Mouse (Mus musculus) T-helper 1 cell (primary cell): ENCODE measurements around the gene Dlx4.

ENCODE experiments used
- in situ Hi-C: fragments of 300-600 bp; cut with MboI, MseI; formaldehyde crosslinking; loops from one replicate; pipeline ENCODE4 v1.15.1; 2025; ENCODE audit warnings: high pct_unique_total_duplicates

The Dlx4 gene

DNA sequence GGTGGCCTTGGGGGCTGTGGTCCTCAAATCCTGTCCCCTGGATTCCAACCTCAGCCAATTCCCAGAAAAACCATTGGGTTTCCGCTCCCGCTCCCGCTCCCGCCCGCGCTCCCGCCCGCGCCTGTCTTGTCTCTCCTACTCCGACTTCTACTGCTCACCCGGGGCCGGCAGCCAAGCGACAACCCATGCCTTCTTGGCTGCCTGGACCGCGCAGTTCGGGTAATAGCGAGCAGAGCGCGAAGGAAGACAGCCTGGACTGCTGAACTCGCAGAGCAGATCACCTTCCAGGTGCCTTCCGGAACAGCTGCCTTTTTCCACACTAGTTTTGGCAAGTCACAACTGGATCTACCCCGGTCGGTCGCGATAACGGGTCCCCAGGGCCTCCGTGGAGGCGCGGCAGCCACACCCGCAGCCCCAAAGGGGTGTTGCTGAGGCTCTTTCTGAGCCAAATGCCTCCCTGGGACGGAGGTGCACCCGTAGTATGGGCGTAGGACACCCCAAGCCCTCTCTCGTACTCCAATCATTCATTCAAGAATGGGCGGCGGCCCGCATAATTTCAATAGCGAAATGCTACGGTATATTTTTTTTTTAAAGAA is 3.0 kb downstream of the Dlx4 start:
- in situ Hi-C loops, result no loop called here

DNA sequence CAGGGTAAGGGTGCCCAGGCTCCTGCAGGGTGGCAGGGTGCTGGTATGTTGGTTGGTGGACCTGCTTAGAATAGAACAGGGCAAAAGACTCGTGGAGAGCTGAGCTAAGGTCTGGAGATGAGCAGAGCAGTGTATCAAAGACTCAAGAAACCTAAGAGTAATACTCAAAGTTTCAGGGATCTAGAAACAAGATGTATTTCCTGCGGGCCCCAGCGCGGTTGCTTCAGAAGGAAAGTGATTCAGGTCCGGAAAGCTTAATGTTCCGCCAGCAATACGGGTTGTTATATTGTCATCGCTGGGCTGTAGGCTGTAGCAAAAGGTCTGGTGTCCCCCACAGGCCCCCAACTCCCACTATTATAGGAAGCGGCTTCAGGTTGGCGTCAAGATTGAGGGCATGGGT is 3.8 kb downstream of the Dlx4 start:
- in situ Hi-C loops, result no loop called here

DNA sequence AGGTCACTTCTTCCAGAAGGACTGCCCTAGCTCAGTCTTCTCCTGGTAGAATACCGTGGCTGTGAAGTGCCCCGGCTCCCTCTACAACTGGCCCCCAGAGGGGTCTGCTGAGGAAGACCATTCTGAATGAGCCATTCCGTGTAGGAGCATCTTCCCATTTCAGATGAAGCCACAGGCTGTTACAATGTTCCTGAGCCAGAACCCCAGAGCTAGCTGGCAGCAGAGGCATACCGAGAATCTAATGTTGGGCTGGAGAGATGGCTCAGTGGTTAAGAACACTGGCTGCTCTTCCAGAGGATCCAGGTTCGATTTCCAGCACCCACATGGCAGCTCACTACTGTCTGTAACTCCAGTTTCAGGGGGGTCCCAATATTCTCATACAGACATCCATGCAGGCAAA is 6.2 kb downstream of the Dlx4 start:
- in situ Hi-C loops, result no loop called here

DNA sequence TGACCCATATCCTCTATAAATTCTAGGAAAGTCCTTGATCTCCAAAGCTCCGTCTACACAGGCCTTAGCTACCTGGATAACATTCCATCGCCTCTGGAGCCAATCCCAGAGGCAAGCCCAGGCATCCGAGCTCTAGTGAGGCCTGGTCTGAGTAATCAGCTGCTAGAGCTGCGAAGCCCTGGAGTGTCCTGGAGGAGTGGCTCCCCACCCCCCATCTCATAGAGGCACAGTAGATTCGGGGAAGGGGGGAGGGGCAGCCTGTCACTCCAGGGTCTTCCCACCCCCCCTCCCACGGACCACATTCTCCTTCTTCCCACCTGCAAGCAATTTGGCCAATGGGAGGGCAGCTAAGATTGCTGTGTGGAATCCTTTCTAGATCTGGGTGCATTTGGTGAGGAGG is 8.8 kb downstream of the Dlx4 start:
- in situ Hi-C loops, result no loop called here

DNA sequence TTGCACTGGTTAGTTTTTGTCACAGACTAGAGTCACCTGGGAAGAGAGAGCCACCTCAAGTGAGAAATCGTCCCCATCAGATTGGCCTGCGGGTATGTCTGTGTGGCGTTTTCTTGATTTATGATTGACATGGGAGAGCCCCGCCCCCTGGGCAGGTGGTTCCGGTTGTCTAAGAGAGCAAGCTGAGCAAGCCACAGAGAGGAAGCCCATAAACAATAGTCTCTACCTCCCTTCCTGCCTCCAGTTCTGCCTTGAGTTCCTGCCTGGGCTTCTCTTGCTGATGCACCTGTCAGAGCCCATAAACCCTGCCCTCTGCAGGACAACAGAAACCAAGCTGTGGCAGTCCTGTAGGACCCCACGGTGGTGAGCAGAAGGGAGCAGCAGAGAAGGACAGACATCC is 12.7 kb downstream of the Dlx4 start:
- in situ Hi-C loops, result no loop called here

DNA sequence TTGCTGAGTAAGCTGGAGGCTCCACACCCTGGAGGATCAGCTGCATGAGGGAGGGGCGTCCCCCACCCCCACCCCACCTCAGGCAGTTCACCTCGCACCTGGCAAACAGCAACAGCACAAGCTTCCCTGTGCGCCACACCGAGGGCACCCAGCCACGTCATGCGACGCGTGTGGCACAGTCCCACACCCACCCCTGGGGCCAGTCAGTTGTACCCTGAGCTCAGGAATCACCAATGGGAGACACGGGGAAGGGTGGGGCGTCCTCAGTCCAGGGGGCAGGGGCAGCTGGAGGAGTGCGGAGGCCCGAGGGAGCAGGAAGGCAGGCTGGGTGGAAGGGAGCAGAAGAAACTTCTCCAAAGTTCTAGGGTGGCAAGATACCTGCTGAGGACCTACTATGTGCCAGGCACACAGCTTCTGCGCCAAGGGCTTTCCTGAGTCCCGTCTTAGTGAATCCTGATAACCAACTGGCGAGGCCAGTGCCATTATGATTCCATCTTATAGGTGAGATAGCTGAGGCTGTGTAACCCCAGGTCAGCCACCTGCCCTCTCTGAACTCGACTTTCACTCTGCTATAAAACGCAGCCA is 15.3 kb downstream of the Dlx4 start:
- in situ Hi-C loops, result no loop called here

DNA sequence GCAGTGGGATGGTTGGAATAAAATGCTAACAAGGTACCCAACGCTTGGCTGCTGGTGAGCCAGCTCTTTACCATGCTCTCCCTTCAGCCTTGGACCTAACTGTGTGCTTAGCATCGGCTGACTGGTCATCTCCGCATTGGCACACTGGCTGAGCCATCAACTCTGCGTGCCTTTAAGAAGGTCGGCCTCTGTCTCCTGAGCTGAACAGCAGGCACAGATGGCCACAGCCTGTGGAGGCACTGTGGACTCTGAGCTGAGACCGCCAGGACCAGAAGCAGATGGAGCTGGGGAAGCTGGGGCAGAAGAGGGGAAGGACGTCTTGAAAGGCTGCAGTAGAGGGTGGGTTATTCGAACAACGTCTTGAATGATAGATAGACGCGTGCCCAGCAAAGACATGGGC is 17.7 kb downstream of the Dlx4 start:
- in situ Hi-C loops, result no loop called here

DNA sequence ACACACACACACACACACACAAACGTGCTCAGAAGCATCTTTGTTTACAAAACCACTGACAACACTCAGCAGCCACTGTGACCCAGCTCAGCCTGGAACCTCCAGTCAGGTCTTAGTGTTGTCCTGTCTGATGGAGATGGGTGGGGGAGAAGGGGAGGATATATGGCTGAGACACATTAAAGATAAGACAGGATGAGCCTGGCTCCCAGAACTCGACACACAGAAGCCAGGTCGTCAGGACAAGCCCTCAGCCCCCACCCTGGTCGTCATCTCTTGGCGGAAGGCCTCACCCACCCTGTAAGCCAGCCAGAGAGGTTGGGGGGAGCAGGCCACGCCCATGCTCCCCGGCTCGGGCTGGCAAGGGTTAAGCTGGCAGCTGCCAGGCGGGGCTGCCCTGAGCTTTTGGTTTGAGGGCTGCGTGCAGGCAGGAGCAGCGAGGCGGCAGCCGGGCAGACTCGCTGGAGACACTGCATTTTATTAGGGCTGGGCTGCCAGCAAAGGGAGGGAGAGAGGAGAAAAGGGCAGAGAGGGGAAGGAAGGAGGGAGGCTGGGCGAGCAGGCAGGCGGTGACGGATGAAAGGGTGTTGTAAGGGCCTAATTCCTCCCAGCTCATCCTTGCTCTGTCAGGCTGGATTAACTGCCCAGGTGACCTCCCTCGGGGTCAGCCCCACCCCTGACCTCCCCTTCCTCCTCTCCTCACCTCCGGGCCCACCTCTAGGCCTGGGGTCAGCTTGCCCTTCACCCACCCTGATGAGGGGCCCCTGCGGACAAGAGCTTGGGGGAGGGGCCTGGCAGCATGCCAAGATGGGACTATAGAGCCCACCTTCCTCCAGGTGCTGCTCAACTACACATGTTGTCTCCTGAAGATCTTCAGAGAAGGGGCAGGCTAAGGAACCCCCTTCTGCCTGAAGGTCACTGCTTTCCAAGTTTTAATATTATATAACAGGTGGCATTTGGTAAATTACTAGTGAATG is 19.5 kb downstream of the Dlx4 start:
- in situ Hi-C loops, result no loop called here

DNA sequence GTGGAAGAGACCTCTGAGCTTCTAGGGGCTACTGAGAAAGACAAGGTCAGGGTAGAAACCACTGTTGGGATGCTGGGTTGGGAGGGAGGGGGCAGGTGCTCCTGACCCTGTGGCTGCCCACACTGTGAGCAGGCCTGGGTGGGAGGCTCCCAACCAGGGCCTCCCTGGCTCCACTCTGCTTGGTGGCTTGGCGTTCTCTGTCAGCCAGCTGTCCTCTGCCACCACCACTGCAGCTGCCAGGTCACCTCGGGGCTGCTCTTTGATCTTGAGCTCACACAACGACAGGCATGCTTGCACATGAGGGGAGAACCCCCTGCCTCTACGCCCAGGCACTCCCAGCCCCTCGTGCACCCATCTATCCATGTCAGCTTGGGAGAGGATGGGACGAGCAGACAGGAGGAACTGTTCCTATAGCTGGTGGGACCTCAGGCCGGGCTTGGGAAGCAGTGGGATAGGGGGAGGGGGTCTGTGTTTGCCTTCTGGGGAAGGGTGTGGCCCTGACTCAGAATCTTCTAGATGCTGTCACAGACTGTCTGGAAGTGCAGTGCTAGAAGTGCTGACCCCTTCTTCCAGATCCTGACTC is 20.6 kb downstream of the Dlx4 start:
- in situ Hi-C loops, result no loop called here

DNA sequence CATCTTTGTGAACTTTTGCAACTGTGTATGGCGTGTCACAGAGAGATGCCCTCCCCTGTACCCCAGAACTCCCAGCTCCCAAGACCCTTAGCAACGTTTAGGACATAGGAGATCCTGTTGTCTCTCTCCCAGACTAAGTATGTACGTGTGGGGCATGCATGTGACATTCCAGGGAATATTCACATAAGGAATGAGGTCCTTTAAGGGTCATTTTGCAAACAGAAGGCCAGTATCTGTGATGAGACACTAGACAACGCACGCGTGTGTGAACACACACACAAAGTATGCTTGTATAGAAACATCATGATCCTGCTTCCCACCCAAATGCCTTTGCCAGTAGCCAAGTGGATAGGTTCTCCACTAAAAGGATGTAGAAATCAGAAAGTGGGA is 24.0 kb downstream of the Dlx4 start:
- in situ Hi-C loops, result loop anchor here (5.0 kb wide), 1 partner anchor 115 kb away; no protein-coding TSS in a partner anchor

DNA sequence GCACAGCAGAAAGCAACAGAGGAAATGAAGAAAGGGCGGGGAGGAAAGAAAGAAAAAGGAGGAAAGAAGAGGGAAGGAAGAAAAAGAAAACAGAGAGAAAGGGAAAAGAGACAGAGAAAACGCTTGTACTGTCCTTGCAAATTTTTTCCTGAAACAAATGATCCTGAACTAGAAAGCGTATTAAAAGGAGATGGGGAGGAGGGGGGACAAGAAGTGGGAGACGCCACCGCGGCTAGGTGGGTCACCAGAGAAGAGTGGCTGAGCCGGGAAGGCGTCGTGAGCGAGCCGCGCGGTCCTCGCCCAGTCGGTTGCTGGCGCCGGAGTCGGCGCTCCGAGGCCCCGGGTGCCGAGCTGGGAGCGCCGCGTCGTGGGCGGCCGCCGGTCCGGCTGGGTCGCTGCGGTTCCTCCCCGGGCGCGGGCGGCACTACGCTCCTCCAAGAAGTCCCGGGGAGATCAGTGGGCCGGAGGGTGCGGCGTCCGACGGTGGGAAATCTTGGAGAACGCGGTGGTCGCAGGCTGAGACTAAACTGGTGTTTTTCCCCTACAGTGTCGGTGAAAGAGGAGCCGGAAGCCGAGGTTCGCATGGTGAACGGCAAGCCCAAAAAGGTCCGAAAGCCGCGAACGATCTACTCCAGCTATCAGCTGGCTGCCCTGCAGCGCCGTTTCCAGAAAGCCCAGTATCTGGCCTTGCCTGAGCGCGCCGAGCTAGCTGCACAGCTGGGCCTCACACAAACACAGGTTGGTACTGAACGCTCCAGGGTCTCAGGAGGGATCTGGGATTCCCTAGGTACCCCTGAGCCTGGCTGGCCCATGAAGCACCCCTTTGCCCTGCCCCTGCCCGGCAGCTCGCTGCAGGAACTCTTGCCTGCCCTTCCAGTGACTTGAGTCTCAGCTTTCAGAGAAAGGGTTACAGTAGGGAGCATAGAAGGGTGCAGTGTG is 24.6 kb downstream of the Dlx4 start:
- in situ Hi-C loops, result loop anchor here (5.0 kb wide), 1 partner anchor 116 kb away; no protein-coding TSS in a partner anchor

DNA sequence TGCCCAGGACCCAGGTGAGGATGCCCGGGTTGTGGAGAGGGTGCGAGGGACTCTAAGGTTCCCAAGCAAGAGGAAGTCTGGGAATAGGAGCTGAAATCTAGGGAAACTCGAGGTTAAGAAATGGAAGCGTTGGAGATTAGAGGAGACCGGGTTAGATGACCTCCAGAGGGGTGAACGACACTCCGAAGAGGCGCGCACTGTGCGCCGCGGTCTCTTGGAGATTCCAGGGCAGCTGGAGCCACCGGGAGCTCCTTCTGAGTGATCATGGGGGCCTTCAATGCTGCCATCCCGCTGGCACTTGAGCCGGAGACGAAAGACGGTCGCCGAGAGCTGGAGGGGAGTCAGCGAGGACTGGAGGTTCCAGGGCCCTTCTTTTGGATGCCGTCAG is 25.4 kb downstream of the Dlx4 start:
- in situ Hi-C loops, result loop anchor here (5.0 kb wide), 1 partner anchor 117 kb away; no protein-coding TSS in a partner anchor

DNA sequence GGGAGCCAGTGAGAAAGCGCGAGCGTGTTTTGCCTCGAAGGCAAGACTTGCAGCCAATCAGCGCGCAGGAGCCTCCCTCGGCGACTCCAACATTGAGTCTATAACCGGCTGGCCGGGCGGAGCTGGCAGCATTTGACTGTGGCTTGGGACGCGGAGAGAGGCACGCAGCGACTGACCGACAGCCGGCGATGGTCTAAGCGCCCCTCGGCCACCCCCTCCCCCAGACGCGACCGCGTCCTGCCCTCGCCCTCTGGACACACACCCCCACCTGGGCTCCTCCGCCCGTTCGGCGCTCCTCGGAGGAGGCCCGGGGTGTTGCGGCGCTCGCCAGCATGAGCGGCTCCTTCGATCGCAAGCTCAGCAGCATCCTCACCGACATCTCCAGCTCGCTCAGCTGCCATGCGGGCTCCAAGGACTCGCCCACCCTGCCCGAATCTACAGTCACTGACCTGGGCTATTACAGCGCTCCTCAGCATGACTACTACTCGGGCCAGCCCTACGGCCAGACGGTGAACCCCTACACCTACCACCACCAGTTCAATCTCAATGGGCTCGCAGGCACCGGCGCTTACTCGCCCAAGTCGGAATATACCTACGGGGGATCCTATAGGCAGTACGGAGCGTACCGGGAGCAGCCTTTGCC is 26.0 kb downstream of the Dlx4 start, which contains the start of gene Dlx3:
Gene Dlx3, plus strand, starts transcription at position 130 of the 643 bp plus-strand sequence.
- in situ Hi-C loops, result loop anchor here (5.0 kb wide), 1 partner anchor 117 kb away; no protein-coding TSS in a partner anchor

DNA sequence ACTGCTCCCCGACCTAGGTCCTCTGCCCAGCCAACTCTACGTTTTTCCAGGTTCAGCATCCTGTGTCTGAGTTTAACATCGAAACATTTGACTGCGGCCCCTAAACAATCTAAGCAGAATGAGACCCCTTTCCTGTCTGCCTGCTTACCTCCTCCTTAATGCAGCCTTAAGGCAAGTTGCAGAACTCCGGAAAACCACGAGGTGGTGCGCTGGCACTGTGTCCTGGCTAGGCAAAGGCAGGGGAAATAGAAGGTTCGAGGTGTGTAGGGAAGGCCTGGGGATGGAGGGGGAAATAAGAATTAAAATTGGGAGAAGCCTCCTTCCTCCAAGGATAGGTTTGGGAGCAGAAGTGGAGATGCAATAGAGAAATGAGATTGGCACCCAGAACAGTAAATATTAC is 27.6 kb downstream of the Dlx4 start:
- in situ Hi-C loops, result no loop called here

DNA sequence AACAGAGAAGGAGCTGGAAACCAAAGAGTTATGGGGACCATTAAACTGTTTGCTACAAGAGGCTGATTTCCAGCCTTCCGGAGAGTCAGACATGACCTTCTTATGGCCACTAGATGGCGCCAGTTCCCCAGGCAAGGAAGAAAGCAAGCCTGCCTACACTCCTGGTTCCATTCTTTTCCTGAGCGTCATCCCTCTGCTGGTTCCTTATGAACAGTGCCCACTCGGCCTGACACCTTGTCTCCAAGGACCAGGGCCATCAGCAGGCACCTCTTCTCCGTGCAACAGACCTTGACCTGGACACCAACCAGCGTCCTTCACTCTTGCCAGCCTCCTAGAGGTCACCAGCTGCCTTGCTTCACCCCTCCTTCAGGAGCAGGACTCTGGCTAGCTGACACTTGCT is 29.0 kb downstream of the Dlx4 start:
- in situ Hi-C loops, result no loop called here

DNA sequence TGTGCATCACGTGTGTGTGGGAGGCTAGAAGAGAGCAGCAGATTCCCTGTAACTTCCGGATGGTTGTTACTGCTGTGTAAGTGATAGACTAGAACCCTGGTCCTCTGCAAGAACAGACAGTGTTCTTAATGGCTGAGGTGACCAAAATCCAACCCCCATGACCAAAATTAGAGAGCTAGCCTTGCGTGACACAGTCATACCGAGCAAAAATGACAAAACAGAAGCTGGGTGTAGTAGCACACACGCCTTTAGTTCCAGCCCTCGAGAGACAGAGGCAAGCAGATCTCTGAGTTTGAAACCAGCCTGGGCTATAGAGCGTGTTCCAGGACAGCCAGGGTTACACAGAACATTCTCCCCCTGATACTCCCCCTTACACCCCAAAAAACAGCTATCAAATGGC is 36.0 kb downstream of the Dlx4 start:
- in situ Hi-C loops, result loop anchor here (5.0 kb wide), 1 partner anchor 33 kb away; the partner anchor contains the start of gene Itga3

DNA sequence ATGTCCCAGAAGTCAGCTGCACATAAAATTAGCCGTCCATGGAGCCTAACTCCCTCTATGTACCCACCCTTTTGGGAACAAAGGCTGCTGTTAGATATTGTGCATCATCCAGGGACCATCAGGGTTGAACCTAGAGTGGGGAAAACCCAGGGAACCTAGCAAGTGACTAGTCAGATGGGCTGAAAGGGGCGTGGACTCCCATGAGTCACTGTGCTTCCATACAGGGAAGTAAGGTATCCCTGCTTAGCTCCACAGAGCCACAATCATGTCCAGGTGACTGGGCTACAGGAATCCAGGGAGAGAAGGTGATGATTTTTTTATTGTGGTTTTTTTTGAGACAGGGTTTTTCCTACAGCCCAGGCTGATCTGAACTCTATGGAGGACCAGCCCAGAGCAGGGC is 37.1 kb downstream of the Dlx4 start:
- in situ Hi-C loops, result loop anchor here (5.0 kb wide), 1 partner anchor 67 kb away; the partner anchor contains the start of gene Pdk2

DNA sequence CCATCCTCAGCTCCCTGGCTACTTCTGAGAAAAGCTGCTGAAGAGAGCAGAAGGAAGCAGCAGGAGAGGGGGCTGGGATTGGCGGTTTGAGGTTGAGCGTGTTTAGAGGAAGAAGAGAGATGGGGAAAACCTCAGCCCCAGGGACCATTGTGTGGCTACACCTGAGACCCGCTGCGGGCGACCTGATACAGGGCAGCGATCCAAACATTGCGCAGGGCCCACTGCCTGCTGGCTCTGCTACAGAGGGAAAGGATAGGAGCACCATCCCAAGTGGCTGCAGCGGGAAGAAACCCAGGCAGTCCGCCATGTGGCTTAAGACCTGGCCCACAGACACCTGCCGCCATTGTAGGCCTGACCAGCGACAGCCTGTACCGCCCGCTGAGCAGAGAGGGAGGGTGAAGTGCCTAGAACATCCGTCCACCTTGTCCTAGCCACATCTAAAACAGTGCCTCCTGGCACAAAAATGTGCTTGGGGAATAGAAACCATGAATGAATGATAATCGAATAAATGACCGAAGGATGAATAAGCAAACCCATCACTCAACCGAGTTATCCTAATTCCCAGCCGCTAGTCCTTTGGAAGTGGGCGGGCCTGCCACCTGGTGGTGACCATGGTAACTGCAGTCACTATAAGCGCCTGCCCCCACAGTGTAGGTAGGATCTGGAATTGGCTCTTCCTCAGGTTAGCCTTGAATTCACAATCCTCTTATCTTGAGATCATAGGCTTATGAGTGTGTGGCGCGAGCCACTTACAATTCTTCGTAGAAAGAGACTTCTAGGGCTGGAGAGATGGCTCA is 39.4 kb downstream of the Dlx4 start:
- in situ Hi-C loops, result loop anchor here (5.0 kb wide), 1 partner anchor 64 kb away; the partner anchor contains the start of gene Pdk2

DNA sequence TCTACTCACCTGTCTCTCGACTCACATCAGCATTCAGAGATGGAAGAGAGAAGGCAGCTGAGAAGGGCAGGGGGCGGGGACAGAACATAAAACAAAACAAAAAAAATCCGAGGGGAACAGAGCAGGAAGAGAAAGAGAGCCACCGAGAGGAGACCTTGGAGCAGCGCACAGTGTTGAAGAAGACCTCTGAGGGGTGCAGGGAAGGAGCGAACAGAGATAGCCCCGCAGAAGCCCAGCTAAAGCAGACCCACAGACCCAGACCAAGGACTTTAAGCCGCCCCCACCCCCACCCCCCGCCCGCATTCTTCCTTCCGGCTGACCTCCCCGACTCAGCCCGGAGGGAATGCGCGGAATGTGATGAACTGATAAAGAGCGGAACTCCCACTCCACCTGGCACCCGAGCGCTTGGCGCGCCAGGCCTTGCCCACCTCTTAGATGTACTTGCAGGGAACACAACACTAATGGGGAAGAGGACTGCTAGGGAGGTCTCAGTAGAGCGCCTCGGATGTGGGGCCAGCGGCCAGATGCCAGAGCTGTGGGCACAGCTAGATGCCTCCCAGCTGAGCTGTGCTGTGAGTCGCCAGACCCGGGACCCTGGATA is 40.7 kb downstream of the Dlx4 start:
- in situ Hi-C loops, result loop anchor here (5.0 kb wide), 1 partner anchor 63 kb away; the partner anchor contains the start of gene Pdk2
